Mouse (Mus musculus): ENCODE data around the gene Syvn1. TPM values are rescaled to one million over a fixed set of nuclear protein-coding genes. Genes with fewer than 3 reads are reported as not detected.
"Not testable (repeated sequence)": the region's sequence is repeated elsewhere in the genome, so short reads cannot be mapped to it uniquely, and the experiment has no call there.

The Syvn1 gene
- polyA plus RNA-seq, 1 experiment, result 32.8 TPM

GRCm38 (mm10) chr19:6040002-6040401 lies 6.4 kb upstream of the Syvn1 start:
- no peak overlapping the region for H3K27ac ChIP-seq (ENCODE audit: insufficient read depth, low read depth, low read length)
- TF ChIP-seq CTCF (conservative IDR thresholded peaks at IDR 0.05; ENCODE audit: insufficient read depth, insufficient read length, low read depth, low read length), result no peak
- TF ChIP-seq POLR2A (IDR thresholded peaks at IDR 0.05; ENCODE audit: low read depth, low read length), result no peak
- H3K4me3 ChIP-seq (ENCODE audit: insufficient read depth, low read depth, low read length), result no peak overlapping the region
- no peaks in the 10 kb centered on the region for H3K36me3 ChIP-seq (ENCODE audit: control insufficient read depth, insufficient read depth, low read length)
- no peaks in the 10 kb centered on the region for H3K4me1 ChIP-seq (ENCODE audit: control insufficient read depth, insufficient read depth, low read length)
- DNase-seq, result no peak
- no peaks in the 10 kb centered on the region for H3K27me3 ChIP-seq (replicated peaks; ENCODE audit: control insufficient read depth, insufficient read depth, low read length)

DNA sequence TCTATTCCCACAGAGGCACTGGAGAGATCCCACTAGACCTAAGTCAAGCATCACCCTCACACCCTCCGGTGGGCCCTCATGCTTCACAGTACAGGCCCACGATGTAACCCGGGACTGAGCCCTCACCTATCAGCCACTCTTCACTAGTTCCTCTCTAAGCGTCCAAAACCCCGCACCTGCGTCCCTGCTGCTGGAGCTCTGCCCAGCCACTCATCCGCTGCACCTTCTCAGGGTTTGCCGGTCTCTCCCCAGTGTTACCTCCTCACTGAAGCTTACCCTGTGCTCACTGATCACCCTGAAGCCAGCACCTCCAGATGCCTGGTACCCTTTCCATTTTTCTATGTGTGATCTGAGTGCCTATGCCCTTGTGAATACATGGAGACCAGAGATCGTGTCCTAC lies 4.1 kb upstream of the Syvn1 start:
- Histone ChIP-seq H3K4me3 (ENCODE audit: insufficient read depth, low read depth, low read length) (no peak overlapping the region), H3K27me3 (replicated peaks; ENCODE audit: control insufficient read depth, insufficient read depth, low read length) (no peaks in the 10 kb centered on the region), H3K4me1 (ENCODE audit: control insufficient read depth, insufficient read depth, low read length) (no peaks in the 10 kb centered on the region), H3K36me3 (ENCODE audit: control insufficient read depth, insufficient read depth, low read length) (no peaks in the 10 kb centered on the region), H3K27ac (ENCODE audit: insufficient read depth, low read depth, low read length) (no peak overlapping the region)
- TF ChIP-seq POLR2A (IDR thresholded peaks at IDR 0.05; ENCODE audit: low read depth, low read length), result no peak
- TF ChIP-seq CTCF (conservative IDR thresholded peaks at IDR 0.05; ENCODE audit: insufficient read depth, insufficient read length, low read depth, low read length), result no peak
- no peak for DNase-seq
- WGBS, result 56% methylated on average over 9 of the region's 9 CpGs

DNA sequence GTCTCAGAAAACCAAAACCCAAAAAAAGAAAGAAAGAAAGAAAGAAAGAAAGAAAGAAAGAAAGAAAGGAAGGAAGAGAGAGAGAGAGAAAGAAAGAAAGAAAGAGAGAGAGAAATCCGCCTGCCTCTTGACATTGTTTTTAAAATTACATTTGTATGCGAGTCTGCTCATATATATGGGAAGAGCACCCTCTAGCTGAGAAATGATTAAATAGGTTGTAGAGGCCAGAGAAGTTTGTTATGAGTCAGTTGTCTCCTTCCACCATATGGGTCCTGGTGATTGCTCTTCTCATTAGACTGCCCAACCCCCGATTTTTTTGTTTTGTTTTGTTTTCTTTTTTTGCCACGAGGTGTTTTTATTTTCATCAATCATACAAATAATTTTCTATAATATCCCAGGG lies 2.3 kb upstream of the Syvn1 start:
- WGBS, result 42% methylated on average over 4 of the region's 4 CpGs
- not testable (repeated sequence) for H3K27ac ChIP-seq (ENCODE audit: insufficient read depth, low read depth, low read length); H3K27me3 ChIP-seq (replicated peaks; ENCODE audit: control insufficient read depth, insufficient read depth, low read length); H3K36me3 ChIP-seq (ENCODE audit: control insufficient read depth, insufficient read depth, low read length); H3K4me3 ChIP-seq (ENCODE audit: insufficient read depth, low read depth, low read length); DNase-seq
- H3K4me1 ChIP-seq (ENCODE audit: control insufficient read depth, insufficient read depth, low read length), result peaks cover 12% of the 10 kb centered on the region; the same call in 1 of the 2 replicates
- 0 out of 2 replicates have a peak, but pooled peaks have one; percentile 10 for TF ChIP-seq CTCF (conservative IDR thresholded peaks at IDR 0.05; ENCODE audit: insufficient read depth, insufficient read length, low read depth, low read length)

DNA sequence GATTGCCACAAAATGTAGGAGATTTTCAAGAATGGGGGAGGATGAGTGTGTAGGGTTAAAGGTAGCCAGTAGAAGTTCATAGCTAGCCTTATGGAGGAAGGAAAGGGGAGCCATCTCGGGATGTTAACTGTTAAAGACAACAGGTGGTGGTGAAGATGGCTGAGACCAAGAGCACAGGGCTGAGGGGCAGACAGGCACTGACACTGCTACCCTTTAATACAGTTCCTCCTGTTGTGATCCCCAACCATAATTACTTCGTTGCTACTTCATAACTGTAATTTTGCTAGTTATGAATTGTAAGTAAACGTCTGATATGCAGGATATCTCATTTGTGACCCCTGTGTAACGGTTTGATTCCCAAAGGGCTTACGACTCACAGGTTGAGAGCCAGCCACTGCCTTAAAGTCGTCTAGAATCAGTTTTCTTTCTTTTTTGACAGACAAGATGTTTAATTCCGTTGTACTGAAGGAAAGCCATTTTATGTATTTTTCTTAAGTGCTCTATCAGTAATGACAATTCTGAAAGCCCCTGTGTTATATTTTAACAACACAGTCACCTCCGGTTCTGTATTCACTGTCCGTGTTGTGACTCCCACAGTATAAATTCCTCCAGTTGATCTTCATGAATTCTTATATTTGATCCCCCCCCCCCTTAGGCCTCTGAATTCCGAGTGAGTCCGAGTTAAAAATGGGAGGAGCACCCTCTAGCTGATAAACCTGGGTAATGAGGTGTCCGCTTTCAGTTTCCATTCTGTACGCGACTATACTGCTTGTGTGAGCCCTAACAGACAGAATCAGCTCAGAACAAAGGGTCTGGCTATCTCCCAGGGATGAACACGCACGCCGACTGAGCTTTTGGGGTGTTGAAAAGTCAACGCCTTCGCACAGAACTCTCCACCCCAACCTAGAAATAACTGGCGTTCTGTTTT lies 746 bp upstream of the Syvn1 start:
- Histone ChIP-seq H3K4me3 (ENCODE audit: insufficient read depth, low read depth, low read length) (peak overlapping the region; percentile 80), H3K27ac (ENCODE audit: insufficient read depth, low read depth, low read length) (peak overlapping the region; percentile 94), H3K36me3 (ENCODE audit: control insufficient read depth, insufficient read depth, low read length) (no peaks in the 10 kb centered on the region; the same call in 1 of the 2 replicates), H3K27me3 (replicated peaks; ENCODE audit: control insufficient read depth, insufficient read depth, low read length) (no peaks in the 10 kb centered on the region), H3K4me1 (ENCODE audit: control insufficient read depth, insufficient read depth, low read length) (peaks cover 12% of the 10 kb centered on the region; the same call in 1 of the 2 replicates)
- no peak for DNase-seq
- WGBS, result 13% methylated on average over 20 of the region's 20 CpGs
- TF ChIP-seq POLR2A (IDR thresholded peaks at IDR 0.05; ENCODE audit: low read depth, low read length) (no peak), CTCF (conservative IDR thresholded peaks at IDR 0.05; ENCODE audit: insufficient read depth, insufficient read length, low read depth, low read length) (no peak)

DNA sequence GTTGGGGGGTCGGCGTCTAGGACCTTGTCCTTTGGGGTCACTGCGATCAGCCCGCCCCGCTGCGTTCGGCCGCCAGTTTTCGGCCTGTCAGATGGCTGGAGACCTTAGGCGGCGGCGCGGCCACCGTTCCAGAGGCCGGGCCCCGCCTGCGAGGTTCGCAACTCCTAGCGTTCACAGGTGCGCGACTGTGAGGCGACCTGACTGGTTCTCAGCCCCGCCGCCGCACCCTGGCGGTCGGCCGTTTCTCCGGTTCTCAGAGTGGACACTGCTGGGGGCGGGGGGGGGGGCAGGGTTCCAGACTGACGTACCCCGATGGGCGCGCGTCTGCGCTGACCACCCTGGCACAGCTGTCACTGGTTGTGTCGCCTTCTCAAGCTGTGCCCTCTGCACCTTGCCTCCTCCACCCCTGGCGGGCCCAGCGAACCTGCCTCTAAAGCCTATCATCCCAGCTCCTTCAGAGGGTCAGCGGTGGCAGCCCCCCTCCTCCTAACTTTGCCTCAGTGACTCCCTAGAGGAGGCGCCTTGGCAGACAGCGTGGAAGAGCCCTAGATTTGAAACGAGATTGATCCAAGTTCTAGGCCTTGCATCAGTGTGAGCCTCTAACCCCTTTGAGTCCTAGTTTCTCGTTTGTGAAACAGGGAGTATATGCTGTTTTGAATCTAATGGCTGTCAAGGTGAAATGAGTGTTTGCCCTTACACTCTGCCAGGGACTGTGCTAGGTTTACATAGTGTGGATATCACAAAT lies 950 bp downstream of the Syvn1 start:
- Histone ChIP-seq H3K4me1 (ENCODE audit: control insufficient read depth, insufficient read depth, low read length) (peaks cover 12% of the 10 kb centered on the region; the same call in 1 of the 2 replicates), H3K4me3 (ENCODE audit: insufficient read depth, low read depth, low read length) (peak overlapping the region; percentile 80), H3K36me3 (ENCODE audit: control insufficient read depth, insufficient read depth, low read length) (no peaks in the 10 kb centered on the region; the same call in none of the 2 replicates), H3K27ac (ENCODE audit: insufficient read depth, low read depth, low read length) (peak overlapping the region; percentile 94), H3K27me3 (replicated peaks; ENCODE audit: control insufficient read depth, insufficient read depth, low read length) (no peaks in the 10 kb centered on the region)
- under 1% methylated on average over 44 of the region's 44 CpGs for WGBS
- no peak for TF ChIP-seq CTCF (conservative IDR thresholded peaks at IDR 0.05; ENCODE audit: insufficient read depth, insufficient read length, low read depth, low read length)
- TF ChIP-seq POLR2A (IDR thresholded peaks at IDR 0.05; ENCODE audit: low read depth, low read length), result no peak
- DNase-seq, result no peak

- WGBS, result 75% methylated on average over 8 of the region's 8 CpGs
- DNase-seq, result no peak
- Histone ChIP-seq H3K4me1 (ENCODE audit: control insufficient read depth, insufficient read depth, low read length) (peaks cover 12% of the 10 kb centered on the region; the same call in 1 of the 2 replicates), H3K27ac (ENCODE audit: insufficient read depth, low read depth, low read length) (no peak overlapping the region), H3K4me3 (ENCODE audit: insufficient read depth, low read depth, low read length) (peak overlapping the region; percentile 80), H3K36me3 (ENCODE audit: control insufficient read depth, insufficient read depth, low read length) (peaks cover 1% of the 10 kb centered on the region), H3K27me3 (replicated peaks; ENCODE audit: control insufficient read depth, insufficient read depth, low read length) (no peaks in the 10 kb centered on the region)
- no peak for TF ChIP-seq CTCF (conservative IDR thresholded peaks at IDR 0.05; ENCODE audit: insufficient read depth, insufficient read length, low read depth, low read length)
- TF ChIP-seq POLR2A (IDR thresholded peaks at IDR 0.05; ENCODE audit: low read depth, low read length), result no peak
These were observed 1.5 kb downstream of the Syvn1 start for GRCm38 (mm10) chr19:6047899-6048166.

All from kidney, adult 2 months (tissue).